9 mouse cellular contexts compared by ENCODE assay signal in the genomic region with DNA sequence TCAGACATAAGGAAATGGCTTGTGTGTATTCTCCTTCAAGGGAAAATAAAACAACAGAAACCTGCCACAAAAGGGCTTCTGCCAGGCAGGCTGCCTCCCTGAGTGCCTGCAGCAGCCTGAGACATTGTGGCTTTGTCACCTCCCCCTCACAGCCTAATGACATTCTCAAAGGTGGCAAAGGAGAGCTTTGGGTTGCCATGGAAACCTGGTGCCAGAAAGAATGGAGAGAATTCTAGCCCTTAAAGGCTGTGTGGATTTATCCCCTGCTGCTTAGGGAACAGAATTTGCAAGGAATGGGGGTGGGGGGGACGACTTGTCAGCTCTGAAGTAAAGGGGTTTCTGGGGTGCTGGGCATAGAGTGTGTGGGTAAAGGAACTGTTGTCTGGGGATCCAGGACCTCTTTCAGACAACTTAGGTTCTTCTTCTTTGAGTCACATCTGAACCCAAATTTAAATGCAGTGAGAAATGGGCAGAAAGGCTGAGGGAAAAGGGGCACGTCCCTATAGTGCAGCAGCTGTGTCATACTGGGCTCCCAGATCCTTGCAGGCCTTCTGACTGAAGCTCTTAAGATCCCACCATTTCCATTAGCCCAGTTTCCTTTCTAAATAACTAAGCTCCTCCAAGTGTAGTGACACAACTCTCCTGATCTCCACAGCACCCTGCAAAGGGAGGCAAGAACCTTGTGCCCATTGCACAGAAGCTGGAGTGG.
DNase-seq lines count a peak whose midpoint lies in the region; ATAC-seq lines count a peak whose summit lies in the region.
"Had no signal": no experiment of that assay in that cellular context is flagged by ENCODE, and none has a peak within 500 bp of the region (broad histone marks: within the 10 kb centered on the region; RNA-seq: fewer than 3 reads in every experiment).

No protein-coding gene starts in this region.

- no peaks in the 10 kb centered on the region for H3K27me3 ChIP-seq in limb, embryonic 13.5 days

- no peak overlapping the region for H3K4me2 ChIP-seq in limb, embryonic 13.5 days (replicated peaks)

- no peak overlapping the region; the same call in 1 of the 2 replicates for H3K27ac ChIP-seq in limb, embryonic 13.5 days
- H3K27ac ChIP-seq: left cerebral cortex, adult 2 months had no signal

- ATAC-seq in frontal cortex, adult (ENCODE audit: low TSS enrichment) = peak; percentile 78
- peak; percentile 52; the same call in 1 of the 2 replicates for ATAC-seq in limb, embryonic 13.5 days (ENCODE audit: low FRiP score, low read depth)

- H3K4me1 ChIP-seq in limb, embryonic 13.5 days = peaks cover 25% of the 10 kb centered on the region

- no peaks in the 10 kb centered on the region for H3K36me3 ChIP-seq in limb, embryonic 13.5 days

- H3K9ac ChIP-seq in limb, embryonic 13.5 days = no peak overlapping the region

- peaks cover 3% of the 10 kb centered on the region; the same call in 1 of the 2 replicates for H3K9me3 ChIP-seq in limb, embryonic 13.5 days

- DNase-seq in frontal cortex, postnatal 25 days (ENCODE audit: low spot score in 2 of 2) = no peak
- DNase-seq in Muller cell, postnatal 12 days (ENCODE audit: inconsistent ontology term) = peak; percentile 47
- peak; percentile 80 for DNase-seq in forelimb bud, embryonic 11.5 days (ENCODE audit: low read depth, low spot score)
- DNase-seq in adipocyte (ENCODE audit: low spot score) = no peak
- DNase-seq in adrenal gland, postnatal 10 days = no peak
- no peak for DNase-seq in spleen, postnatal 36 days (ENCODE audit: low spot score in 2 of 2)

- WGBS in limb, embryonic 13.5 days = 15% methylated on average over 2 of the region's 2 CpGs

- no peak overlapping the region for H3K4me3 ChIP-seq in limb, embryonic 13.5 days
- H3K4me3 ChIP-seq: left cerebral cortex, adult 2 months had no signal

Comparison
In these comparisons a context has a peak if more than half of its experiments do, and no peak if none do; other contexts are left out.
1. DNase-seq: peak in Muller cell, postnatal 12 days (single experiment) and forelimb bud, embryonic 11.5 days (single experiment); none in frontal cortex, postnatal 25 days (0 of 2), adipocyte (single experiment), adrenal gland, postnatal 10 days (single experiment) and spleen, postnatal 36 days (0 of 2).